Mouse (Mus musculus) lung, postnatal 0 days (tissue): ENCODE data around the gene Hhipl2.

Source experiments
- CTCF ChIP-seq: IDR thresholded peaks from 2 replicates; pipeline ENCODE4 v1.5.1; 2016; ENCODE audit warnings: antibody characterized with exemption, mild to moderate bottlenecking
- EP300 ChIP-seq: IDR thresholded peaks from 2 replicates; pipeline ENCODE4 v1.6.1; 2016; ENCODE audit warnings: antibody characterized with exemption, mild to moderate bottlenecking, control low read depth

- TF ChIP-seq EP300 (no peak), CTCF (peak; percentile 24; the same call in 1 of the 2 replicates)
Observed at GRCm38 (mm10) chr1:183424100-183424499, 6.1 kb downstream of the Hhipl2 start.
